Mouse (Mus musculus): ENCODE results near the gene Rfc5. TPM values are rescaled to one million over a fixed set of nuclear protein-coding genes. Genes with fewer than 3 reads are reported as not detected.
A peak's percentile ranks its signal among the peaks of the same experiment; 100 is the strongest.

Gene Rfc5
- polyA plus RNA-seq, 1 experiment: 3.6 TPM

- no peaks in the 10 kb centered on the region; the same call in 1 of the 2 replicates for H3K36me3 ChIP-seq (ENCODE audit: control insufficient read depth, insufficient read depth, low read length)
- H3K4me1 ChIP-seq (ENCODE audit: control insufficient read depth, insufficient read depth, low read length): no peaks in the 10 kb centered on the region
- H3K4me3 ChIP-seq (ENCODE audit: control insufficient read depth, low read depth, low read length): no peak overlapping the region
- TF ChIP-seq POLR2A (IDR thresholded peaks at IDR 0.05; ENCODE audit: control insufficient read depth, low read depth, low read length) (no peak), CTCF (IDR thresholded peaks at IDR 0.05; ENCODE audit: control insufficient read depth, insufficient read depth, insufficient replicate concordance, low read depth, low read length) (no peak)
- no peak overlapping the region for H3K27ac ChIP-seq (ENCODE audit: control insufficient read depth, insufficient read depth, low read depth, low read length)
- no peaks in the 10 kb centered on the region for H3K27me3 ChIP-seq (ENCODE audit: control insufficient read depth, insufficient read depth, low read length)
These were observed 14.3 kb downstream of the Rfc5 start for GRCm38 (mm10) chr5:117374372-117375049.

GRCm38 (mm10) chr5:117373418-117373817 lies 15.4 kb downstream of the Rfc5 start:
- no peak overlapping the region for H3K27ac ChIP-seq (ENCODE audit: control insufficient read depth, insufficient read depth, low read depth, low read length)

GRCm38 (mm10) chr5:117370592-117370991 lies 18.3 kb downstream of the Rfc5 start:
- TF ChIP-seq CTCF (IDR thresholded peaks at IDR 0.05; ENCODE audit: control insufficient read depth, insufficient read depth, insufficient replicate concordance, low read depth, low read length): no peak
- TF ChIP-seq POLR2A (IDR thresholded peaks at IDR 0.05; ENCODE audit: control insufficient read depth, low read depth, low read length): no peak
- Histone ChIP-seq H3K36me3 (ENCODE audit: control insufficient read depth, insufficient read depth, low read length) (no peaks in the 10 kb centered on the region; the same call in 1 of the 2 replicates), H3K27me3 (ENCODE audit: control insufficient read depth, insufficient read depth, low read length) (no peaks in the 10 kb centered on the region), H3K4me1 (ENCODE audit: control insufficient read depth, insufficient read depth, low read length) (no peaks in the 10 kb centered on the region), H3K4me3 (ENCODE audit: control insufficient read depth, low read depth, low read length) (no peak overlapping the region), H3K27ac (ENCODE audit: control insufficient read depth, insufficient read depth, low read depth, low read length) (no peak overlapping the region)

More at GRCm38 (mm10) chr5:117373418-117373817, 15.4 kb downstream of the Rfc5 start:
- no peaks in the 10 kb centered on the region for H3K4me1 ChIP-seq (ENCODE audit: control insufficient read depth, insufficient read depth, low read length)
- no peaks in the 10 kb centered on the region for H3K27me3 ChIP-seq (ENCODE audit: control insufficient read depth, insufficient read depth, low read length)
- H3K4me3 ChIP-seq (ENCODE audit: control insufficient read depth, low read depth, low read length): no peak overlapping the region
- H3K36me3 ChIP-seq (ENCODE audit: control insufficient read depth, insufficient read depth, low read length): no peaks in the 10 kb centered on the region; the same call in 1 of the 2 replicates
- TF ChIP-seq POLR2A (IDR thresholded peaks at IDR 0.05; ENCODE audit: control insufficient read depth, low read depth, low read length): no peak
- no peak for TF ChIP-seq CTCF (IDR thresholded peaks at IDR 0.05; ENCODE audit: control insufficient read depth, insufficient read depth, insufficient replicate concordance, low read depth, low read length)

- Histone ChIP-seq H3K36me3 (ENCODE audit: control insufficient read depth, insufficient read depth, low read length) (no peaks in the 10 kb centered on the region; the same call in 1 of the 2 replicates), H3K27me3 (ENCODE audit: control insufficient read depth, insufficient read depth, low read length) (no peaks in the 10 kb centered on the region), H3K4me1 (ENCODE audit: control insufficient read depth, insufficient read depth, low read length) (peaks cover 4% of the 10 kb centered on the region), H3K4me3 (ENCODE audit: control insufficient read depth, low read depth, low read length) (peak overlapping the region; percentile 40), H3K27ac (ENCODE audit: control insufficient read depth, insufficient read depth, low read depth, low read length) (no peak overlapping the region)
- TF ChIP-seq POLR2A (IDR thresholded peaks at IDR 0.05; ENCODE audit: control insufficient read depth, low read depth, low read length) (no peak), CTCF (IDR thresholded peaks at IDR 0.05; ENCODE audit: control insufficient read depth, insufficient read depth, insufficient replicate concordance, low read depth, low read length) (no peak)
These were observed 21.6 kb downstream of the Rfc5 start for GRCm38 (mm10) chr5:117367206-117367605.

- no peaks in the 10 kb centered on the region for H3K36me3 ChIP-seq (ENCODE audit: control insufficient read depth, insufficient read depth, low read length)
- no peaks in the 10 kb centered on the region for H3K27me3 ChIP-seq (ENCODE audit: control insufficient read depth, insufficient read depth, low read length)
- peaks cover 6% of the 10 kb centered on the region for H3K4me1 ChIP-seq (ENCODE audit: control insufficient read depth, insufficient read depth, low read length)
- no peak overlapping the region for H3K4me3 ChIP-seq (ENCODE audit: control insufficient read depth, low read depth, low read length)
- no peak overlapping the region for H3K27ac ChIP-seq (ENCODE audit: control insufficient read depth, insufficient read depth, low read depth, low read length)
- TF ChIP-seq CTCF (IDR thresholded peaks at IDR 0.05; ENCODE audit: control insufficient read depth, insufficient read depth, insufficient replicate concordance, low read depth, low read length): no peak
- no peak for TF ChIP-seq POLR2A (IDR thresholded peaks at IDR 0.05; ENCODE audit: control insufficient read depth, low read depth, low read length)
These were observed 22.8 kb downstream of the Rfc5 start for GRCm38 (mm10) chr5:117365904-117366561.

- H3K36me3 ChIP-seq (ENCODE audit: control insufficient read depth, insufficient read depth, low read length): no peaks in the 10 kb centered on the region
- no peaks in the 10 kb centered on the region for H3K27me3 ChIP-seq (ENCODE audit: control insufficient read depth, insufficient read depth, low read length)
- TF ChIP-seq POLR2A (IDR thresholded peaks at IDR 0.05; ENCODE audit: control insufficient read depth, low read depth, low read length): no peak
- TF ChIP-seq CTCF (IDR thresholded peaks at IDR 0.05; ENCODE audit: control insufficient read depth, insufficient read depth, insufficient replicate concordance, low read depth, low read length): no peak
- H3K4me3 ChIP-seq (ENCODE audit: control insufficient read depth, low read depth, low read length): no peak overlapping the region
- H3K4me1 ChIP-seq (ENCODE audit: control insufficient read depth, insufficient read depth, low read length): peaks cover 10% of the 10 kb centered on the region
- H3K27ac ChIP-seq (ENCODE audit: control insufficient read depth, insufficient read depth, low read depth, low read length): no peak overlapping the region
These were observed 24.0 kb downstream of the Rfc5 start for GRCm38 (mm10) chr5:117364821-117365220.

GRCm38 (mm10) chr5:117363066-117363782 lies 25.6 kb downstream of the Rfc5 start:
- H3K27me3 ChIP-seq (ENCODE audit: control insufficient read depth, insufficient read depth, low read length): no peaks in the 10 kb centered on the region
- H3K36me3 ChIP-seq (ENCODE audit: control insufficient read depth, insufficient read depth, low read length): no peaks in the 10 kb centered on the region
- H3K4me3 ChIP-seq (ENCODE audit: control insufficient read depth, low read depth, low read length): no peak overlapping the region
- H3K4me1 ChIP-seq (ENCODE audit: control insufficient read depth, insufficient read depth, low read length): peaks cover 19% of the 10 kb centered on the region
- H3K27ac ChIP-seq (ENCODE audit: control insufficient read depth, insufficient read depth, low read depth, low read length): no peak overlapping the region; the same call in 1 of the 2 replicates
- TF ChIP-seq POLR2A (IDR thresholded peaks at IDR 0.05; ENCODE audit: control insufficient read depth, low read depth, low read length) (no peak), CTCF (IDR thresholded peaks at IDR 0.05; ENCODE audit: control insufficient read depth, insufficient read depth, insufficient replicate concordance, low read depth, low read length) (no peak)
